Comparison of ENCODE assay signal across 9 mouse cellular contexts in genomic region chr3:87838622-87839021, GRCm38 (mm10). TPM values are rescaled to one million over a fixed set of nuclear protein-coding genes. Genes with fewer than 3 reads are reported as not detected.
DNase-seq lines count a peak whose midpoint lies in the region; ATAC-seq and TF ChIP-seq lines count a peak whose summit lies in the region.
"Had no signal": no experiment of that assay in that cellular context is flagged by ENCODE, and none has a peak within 500 bp of the region (broad histone marks: within the 10 kb centered on the region; RNA-seq: fewer than 3 reads in every experiment).

No protein-coding gene starts in this region.

- no peaks in the 10 kb centered on the region for H3K79me2 ChIP-seq in liver, adult 2 months (ENCODE audit: control insufficient read depth, insufficient read depth, low read length)

- no peak for ATAC-seq in liver, embryonic 11.5 days (replicated peaks; ENCODE audit: low FRiP score)
- no peak for ATAC-seq in embryonic facial prominence, embryonic 11.5 days (replicated peaks; ENCODE audit: insufficient number of reproducible peaks, low FRiP score, low TSS enrichment, low read depth)
- no peak for ATAC-seq in liver, embryonic 13.5 days (ENCODE audit: low read depth)

- no peak for TF ChIP-seq POLR2A in liver, adult 2 months (IDR thresholded peaks at IDR 0.05; ENCODE audit: extremely low read depth, insufficient read depth, low read length)

- peak; percentile 75 for TF ChIP-seq CTCF in liver, adult 2 months (IDR thresholded peaks at IDR 0.05; ENCODE audit: low read depth, low read length)

- no peaks in the 10 kb centered on the region for H3K4me1 ChIP-seq in liver, adult 2 months (ENCODE audit: control insufficient read depth, insufficient read depth, low read length)
- no peaks in the 10 kb centered on the region for H3K4me1 ChIP-seq in liver, embryonic 11.5 days (replicated peaks; ENCODE audit: control insufficient read depth, insufficient read depth, low read length)
- no peaks in the 10 kb centered on the region for H3K4me1 ChIP-seq in embryonic facial prominence, embryonic 11.5 days (ENCODE audit: control insufficient read depth, insufficient read depth, low read length)
- H3K4me1 ChIP-seq in liver, embryonic 13.5 days (replicated peaks) = no peaks in the 10 kb centered on the region

- DNase-seq in liver, adult 2 months (ENCODE audit: extremely low read depth, low read depth, low spot score) = peak; percentile 37
- no peak for DNase-seq in liver, embryonic 11.5 days (ENCODE audit: low spot score)
- DNase-seq in adrenal gland, postnatal 25 days = peak; percentile 74
- DNase-seq in embryonic facial prominence, embryonic 11.5 days (ENCODE audit: low spot score) = peak; percentile 89
- peak; percentile 50 to 83 for DNase-seq in kidney, adult 8-10 months
- DNase-seq in liver, embryonic 13.5 days = peak; percentile 35
- peak; percentile 70 for DNase-seq in right cerebral cortex, adult 18-20 months
- peak; percentile 43 to 71 for DNase-seq in urinary bladder, adult 18-20 months (ENCODE audit: low spot score in 2 of 2)

- H3K9ac ChIP-seq in liver, adult 2 months (ENCODE audit: low read depth, low read length) = no peak overlapping the region
- H3K9ac ChIP-seq in liver, embryonic 11.5 days (ENCODE audit: low read depth, low read length) = no peak overlapping the region
- no peak overlapping the region for H3K9ac ChIP-seq in embryonic facial prominence, embryonic 11.5 days (replicated peaks; ENCODE audit: low read length)
- H3K9ac ChIP-seq in liver, embryonic 13.5 days = no peak overlapping the region

- no peaks in the 10 kb centered on the region for H3K36me3 ChIP-seq in liver, adult 2 months (ENCODE audit: control insufficient read depth, insufficient read depth, low read length)
- H3K36me3 ChIP-seq in liver, embryonic 11.5 days (ENCODE audit: control insufficient read depth, insufficient read depth, low read length) = no peaks in the 10 kb centered on the region
- H3K36me3 ChIP-seq in embryonic facial prominence, embryonic 11.5 days (replicated peaks; ENCODE audit: control insufficient read depth, insufficient read depth, low read depth, low read length) = no peaks in the 10 kb centered on the region
- no peaks in the 10 kb centered on the region for H3K36me3 ChIP-seq in liver, embryonic 13.5 days

- no peaks in the 10 kb centered on the region for H3K9me3 ChIP-seq in liver, embryonic 11.5 days (ENCODE audit: control insufficient read depth, low read length)
- no peaks in the 10 kb centered on the region for H3K9me3 ChIP-seq in embryonic facial prominence, embryonic 11.5 days (replicated peaks; ENCODE audit: control insufficient read depth, low read length)
- H3K9me3 ChIP-seq in liver, embryonic 13.5 days (replicated peaks) = no peaks in the 10 kb centered on the region

- H3K27ac ChIP-seq in liver, adult 2 months (replicated peaks; ENCODE audit: insufficient read depth, low read depth, low read length) = no peak overlapping the region
- no peak overlapping the region for H3K27ac ChIP-seq in liver, embryonic 11.5 days (ENCODE audit: low read depth, low read length)
- H3K27ac ChIP-seq in embryonic facial prominence, embryonic 11.5 days (replicated peaks; ENCODE audit: low read depth, low read length) = no peak overlapping the region
- H3K27ac ChIP-seq in liver, embryonic 13.5 days = no peak overlapping the region

- no peak overlapping the region for H3K4me2 ChIP-seq in liver, embryonic 11.5 days
- no peak overlapping the region for H3K4me2 ChIP-seq in embryonic facial prominence, embryonic 11.5 days (ENCODE audit: low read depth, low read length)
- no peak overlapping the region for H3K4me2 ChIP-seq in liver, embryonic 13.5 days

- H3K4me3 ChIP-seq in liver, adult 2 months (ENCODE audit: insufficient read depth, low read depth, low read length) = no peak overlapping the region
- H3K4me3 ChIP-seq in liver, embryonic 11.5 days (ENCODE audit: low read depth, low read length) = no peak overlapping the region
- no peak overlapping the region for H3K4me3 ChIP-seq in embryonic facial prominence, embryonic 11.5 days (ENCODE audit: low read depth, low read length)
- no peak overlapping the region for H3K4me3 ChIP-seq in liver, embryonic 13.5 days (replicated peaks)

- no peaks in the 10 kb centered on the region for H3K27me3 ChIP-seq in liver, adult 2 months (ENCODE audit: control insufficient read depth, insufficient read depth, low read length)
- peaks cover 3% of the 10 kb centered on the region for H3K27me3 ChIP-seq in liver, embryonic 11.5 days (replicated peaks; ENCODE audit: control insufficient read depth, insufficient read depth, low read length)
- H3K27me3 ChIP-seq in embryonic facial prominence, embryonic 11.5 days (ENCODE audit: control insufficient read depth, insufficient read depth, low read length) = no peaks in the 10 kb centered on the region
- peaks cover 11% of the 10 kb centered on the region for H3K27me3 ChIP-seq in liver, embryonic 13.5 days

- 2% methylated on average over 4 of the region's 4 CpGs for WGBS in liver, adult 2 months
- 2% methylated on average over 4 of the region's 4 CpGs for WGBS in liver, embryonic 11.5 days
- 7% methylated on average over 4 of the region's 4 CpGs for WGBS in embryonic facial prominence, embryonic 11.5 days
- WGBS in liver, embryonic 13.5 days (ENCODE audit: insufficient replicate concordance) = 6% methylated on average over 4 of the region's 4 CpGs

RNA-seq across cellular contexts. Expression of gene Sh2d2a, which starts 7.9 kb away (rescaled TPM):
- 0.09 and 0.20 TPM in 2 replicates for total RNA-seq in liver, adult 2 months (2014; rRNA removed)
- polyA plus RNA-seq in liver, adult 2 months (2012; rRNA removed) = 0.39 and 0.83 TPM in 2 replicates
- polyA plus RNA-seq in liver, embryonic 11.5 days (2014; fragmentation: Nextera tagmentation; extraction: Ambion mirVana) = 0.13 and 0.15 TPM in 2 replicates
- 0.15 TPM in 1 of 2 replicates, not detected in the other for total RNA-seq in adrenal gland, postnatal 25 days (2021)
- polyA plus RNA-seq in embryonic facial prominence, embryonic 11.5 days (2014; fragmentation: Nextera tagmentation; extraction: Ambion mirVana) = not detected in 2 replicates
- polyA plus RNA-seq in liver, embryonic 13.5 days (2015; fragmentation: Nextera tagmentation; extraction: Ambion mirVana) = 0.17 TPM in 1 of 2 replicates, not detected in the other

RNA-seq across cellular contexts. Expression of gene Pear1, which starts 14.5 kb away (rescaled TPM):
- 2.3 and 4.7 TPM in 2 replicates for total RNA-seq in liver, adult 2 months (2014; rRNA removed)
- 8.7 and 12.7 TPM in 2 replicates for polyA plus RNA-seq in liver, adult 2 months (2012; rRNA removed)
- polyA plus RNA-seq in liver, embryonic 11.5 days (2014; fragmentation: Nextera tagmentation; extraction: Ambion mirVana) = 15.5 and 18.4 TPM in 2 replicates
- 20.7 and 23.0 TPM in 2 replicates for total RNA-seq in adrenal gland, postnatal 25 days (2021)
- 4.4 and 7.7 TPM in 2 replicates for polyA plus RNA-seq in embryonic facial prominence, embryonic 11.5 days (2014; fragmentation: Nextera tagmentation; extraction: Ambion mirVana)
- 5.0 and 5.3 TPM in 2 replicates for polyA plus RNA-seq in liver, embryonic 13.5 days (2015; fragmentation: Nextera tagmentation; extraction: Ambion mirVana)

RNA-seq across cellular contexts. Expression of gene Insrr, which starts 41.9 kb away (rescaled TPM):
- not detected in 2 replicates for total RNA-seq in liver, adult 2 months (2014; rRNA removed)
- 0.02 TPM in 1 of 2 replicates, not detected in the other for polyA plus RNA-seq in liver, adult 2 months (2012; rRNA removed)
- polyA plus RNA-seq in liver, embryonic 11.5 days (2014; fragmentation: Nextera tagmentation; extraction: Ambion mirVana) = 0.05 and 0.06 TPM in 2 replicates
- total RNA-seq in adrenal gland, postnatal 25 days (2021) = 0.81 and 1.0 TPM in 2 replicates
- 0.86 and 0.94 TPM in 2 replicates for polyA plus RNA-seq in embryonic facial prominence, embryonic 11.5 days (2014; fragmentation: Nextera tagmentation; extraction: Ambion mirVana)
- 0.03 TPM in 1 of 2 replicates, not detected in the other for polyA plus RNA-seq in liver, embryonic 13.5 days (2015; fragmentation: Nextera tagmentation; extraction: Ambion mirVana)
- total RNA-seq: gastrocnemius, postnatal 36 days had no signal

RNA-seq across cellular contexts. Expression of gene Ntrk1, which starts 43.7 kb away (rescaled TPM):
- total RNA-seq in liver, adult 2 months (2014; rRNA removed) = 0.27 TPM in 1 of 2 replicates, not detected in the other
- 0.04 and 0.12 TPM in 2 replicates for polyA plus RNA-seq in liver, adult 2 months (2012; rRNA removed)
- 0.62 and 1.1 TPM in 2 replicates for polyA plus RNA-seq in liver, embryonic 11.5 days (2014; fragmentation: Nextera tagmentation; extraction: Ambion mirVana)
- 0.95 and 3.7 TPM in 2 replicates for total RNA-seq in adrenal gland, postnatal 25 days (2021)
- 7.4 and 8.1 TPM in 2 replicates for polyA plus RNA-seq in embryonic facial prominence, embryonic 11.5 days (2014; fragmentation: Nextera tagmentation; extraction: Ambion mirVana)
- 0.20 and 0.27 TPM in 2 replicates for polyA plus RNA-seq in liver, embryonic 13.5 days (2015; fragmentation: Nextera tagmentation; extraction: Ambion mirVana)
- total RNA-seq: gastrocnemius, postnatal 36 days had no signal

RNA-seq across cellular contexts. Expression of gene Prcc, which starts 46.8 kb away (rescaled TPM):
- total RNA-seq in liver, adult 2 months (2014; rRNA removed) = 8.0 and 9.9 TPM in 2 replicates
- polyA plus RNA-seq in liver, adult 2 months (2012; rRNA removed) = 15.1 and 16.8 TPM in 2 replicates
- polyA plus RNA-seq in liver, embryonic 11.5 days (2014; fragmentation: Nextera tagmentation; extraction: Ambion mirVana) = 15.4 and 15.6 TPM in 2 replicates
- total RNA-seq in adrenal gland, postnatal 25 days (2021) = 55.3 and 56.1 TPM in 2 replicates
- 21.5 and 21.7 TPM in 2 replicates for polyA plus RNA-seq in embryonic facial prominence, embryonic 11.5 days (2014; fragmentation: Nextera tagmentation; extraction: Ambion mirVana)
- 7.9 and 9.2 TPM in 2 replicates for polyA plus RNA-seq in liver, embryonic 13.5 days (2015; fragmentation: Nextera tagmentation; extraction: Ambion mirVana)
